Mouse (Mus musculus) retina, postnatal 1 day (tissue): Measurements from ENCODE around the gene Bhlha15.

Source experiments
- DNase-seq: peaks from one replicate; pipeline ENCODE4 v3.0.0-alpha.2; 2012

The Bhlha15 gene

DNA sequence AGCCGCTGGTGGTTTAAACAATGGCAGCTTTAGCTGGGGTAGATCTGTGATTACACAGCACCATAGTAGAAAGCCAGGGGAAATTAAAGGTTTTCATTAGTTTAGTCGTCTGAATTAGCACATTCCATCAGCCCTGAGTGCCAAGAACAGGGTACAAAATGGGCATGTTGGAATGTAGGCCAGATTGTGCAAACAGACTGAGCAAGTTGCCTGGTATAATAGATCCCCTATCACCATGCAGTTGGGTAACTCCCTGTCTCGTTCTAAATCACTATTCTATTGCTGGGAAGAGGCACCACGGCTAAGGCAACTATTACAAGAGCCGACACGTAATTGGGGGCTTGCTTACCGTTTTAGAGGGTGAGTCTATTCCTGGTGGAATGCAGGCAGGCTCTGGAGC, 44.6 kb downstream of the Bhlha15 start:
- DNase-seq = no peak

DNA sequence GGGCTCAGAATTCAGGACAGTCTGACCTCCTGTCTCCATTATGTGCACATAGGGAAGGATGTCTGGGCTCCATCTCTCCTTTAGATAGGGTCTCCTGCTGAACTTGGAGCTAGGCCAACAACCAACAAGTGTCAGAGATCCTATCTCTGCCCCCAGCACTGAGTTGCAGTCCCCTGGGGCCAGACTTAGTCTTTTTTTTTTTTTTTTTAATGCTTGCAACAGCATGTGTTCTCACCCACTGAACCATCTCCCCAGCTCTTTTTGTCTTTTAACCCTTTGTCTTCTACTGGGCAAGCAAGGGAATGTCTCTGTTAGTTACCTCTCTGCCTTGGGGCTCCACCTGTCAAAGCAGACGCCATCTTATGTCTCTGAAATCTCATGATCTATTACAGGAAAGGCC, 48.9 kb downstream of the Bhlha15 start:
- no peak for DNase-seq
